Mouse (Mus musculus): Measurements from ENCODE around the gene Ap3b2. TPM values are rescaled to one million over a fixed set of nuclear protein-coding genes. Genes with fewer than 3 reads are reported as not detected.
A peak's percentile ranks its signal among the peaks of the same experiment; 100 is the strongest.

Ap3b2 gene
- 0.22 and 0.40 TPM in 2 replicates for polyA plus RNA-seq (2012; rRNA removed)

GRCm38 (mm10) chr7:81493331-81494021, at the start of gene Ap3b2:
Gene Ap3b2, minus strand, starts transcription at chr7:81493925.
- Histone ChIP-seq H3K36me3 (ENCODE audit: control insufficient read depth, insufficient read depth, low read length) (no peaks in the 10 kb centered on the region), H3K4me1 (ENCODE audit: control insufficient read depth, insufficient read depth, low read length) (peaks cover 11% of the 10 kb centered on the region), H3K4me3 (ENCODE audit: control insufficient read depth, low read depth, low read length) (peak within 1 kb of the TSS; percentile 81), H3K27ac (ENCODE audit: control insufficient read depth, insufficient read depth, low read depth, low read length) (no peak within 1 kb of the TSS), H3K27me3 (ENCODE audit: control insufficient read depth, insufficient read depth, low read length) (no peaks in the 10 kb centered on the region)
- TF ChIP-seq POLR2A (IDR thresholded peaks at IDR 0.05; ENCODE audit: control insufficient read depth, low read depth, low read length) (no peak), CTCF (IDR thresholded peaks at IDR 0.05; ENCODE audit: control insufficient read depth, insufficient read depth, insufficient replicate concordance, low read depth, low read length) (no peak)

GRCm38 (mm10) chr7:81542934-81543333, 49.2 kb upstream of the Ap3b2 start:
- H3K36me3 ChIP-seq (ENCODE audit: control insufficient read depth, insufficient read depth, low read length) = no peaks in the 10 kb centered on the region
- H3K4me3 ChIP-seq (ENCODE audit: control insufficient read depth, low read depth, low read length) = no peak overlapping the region
- no peak for TF ChIP-seq CTCF (IDR thresholded peaks at IDR 0.05; ENCODE audit: control insufficient read depth, insufficient read depth, insufficient replicate concordance, low read depth, low read length)
- no peak for TF ChIP-seq POLR2A (IDR thresholded peaks at IDR 0.05; ENCODE audit: control insufficient read depth, low read depth, low read length)
- no peaks in the 10 kb centered on the region for H3K4me1 ChIP-seq (ENCODE audit: control insufficient read depth, insufficient read depth, low read length)
- H3K27ac ChIP-seq (ENCODE audit: control insufficient read depth, insufficient read depth, low read depth, low read length) = no peak overlapping the region
- H3K27me3 ChIP-seq (ENCODE audit: control insufficient read depth, insufficient read depth, low read length) = no peaks in the 10 kb centered on the region

- H3K4me3 ChIP-seq (ENCODE audit: control insufficient read depth, low read depth, low read length) = no peak overlapping the region
- H3K27me3 ChIP-seq (ENCODE audit: control insufficient read depth, insufficient read depth, low read length) = no peaks in the 10 kb centered on the region
- H3K27ac ChIP-seq (ENCODE audit: control insufficient read depth, insufficient read depth, low read depth, low read length) = no peak overlapping the region
- H3K36me3 ChIP-seq (ENCODE audit: control insufficient read depth, insufficient read depth, low read length) = no peaks in the 10 kb centered on the region
- TF ChIP-seq POLR2A (IDR thresholded peaks at IDR 0.05; ENCODE audit: control insufficient read depth, low read depth, low read length) = no peak
- TF ChIP-seq CTCF (IDR thresholded peaks at IDR 0.05; ENCODE audit: control insufficient read depth, insufficient read depth, insufficient replicate concordance, low read depth, low read length) = no peak
- H3K4me1 ChIP-seq (ENCODE audit: control insufficient read depth, insufficient read depth, low read length) = no peaks in the 10 kb centered on the region
Measured at GRCm38 (mm10) chr7:81541924-81542524, 48.3 kb upstream of the Ap3b2 start.

DNA sequence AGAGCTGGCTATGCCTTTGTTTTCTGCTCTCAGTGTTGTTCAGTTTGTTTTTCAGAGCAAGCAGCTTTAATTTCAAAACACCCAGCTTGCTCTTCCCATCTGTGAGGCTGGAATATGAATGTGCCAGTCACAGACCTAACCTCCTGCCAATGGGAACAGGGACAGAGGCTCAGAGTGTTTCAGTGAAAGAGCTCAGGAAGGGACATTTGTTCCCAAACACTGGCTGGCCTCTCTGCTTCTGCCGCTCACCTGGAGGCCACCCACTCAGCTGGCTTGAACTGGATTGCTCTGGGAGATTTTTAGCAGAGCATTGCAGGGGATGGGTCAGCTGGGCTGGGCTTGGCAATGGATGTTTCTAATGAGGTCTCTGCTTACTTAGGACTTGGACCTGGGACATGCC, 47.3 kb upstream of the Ap3b2 start:
- H3K36me3 ChIP-seq (ENCODE audit: control insufficient read depth, insufficient read depth, low read length) = no peaks in the 10 kb centered on the region
- no peak overlapping the region for H3K27ac ChIP-seq (ENCODE audit: control insufficient read depth, insufficient read depth, low read depth, low read length)
- H3K4me3 ChIP-seq (ENCODE audit: control insufficient read depth, low read depth, low read length) = no peak overlapping the region
- H3K27me3 ChIP-seq (ENCODE audit: control insufficient read depth, insufficient read depth, low read length) = no peaks in the 10 kb centered on the region
- no peak for TF ChIP-seq CTCF (IDR thresholded peaks at IDR 0.05; ENCODE audit: control insufficient read depth, insufficient read depth, insufficient replicate concordance, low read depth, low read length)
- no peak for TF ChIP-seq POLR2A (IDR thresholded peaks at IDR 0.05; ENCODE audit: control insufficient read depth, low read depth, low read length)
- no peaks in the 10 kb centered on the region for H3K4me1 ChIP-seq (ENCODE audit: control insufficient read depth, insufficient read depth, low read length)

GRCm38 (mm10) chr7:81539565-81539964, 45.8 kb upstream of the Ap3b2 start:
- Histone ChIP-seq H3K4me1 (ENCODE audit: control insufficient read depth, insufficient read depth, low read length) (no peaks in the 10 kb centered on the region), H3K27ac (ENCODE audit: control insufficient read depth, insufficient read depth, low read depth, low read length) (no peak overlapping the region), H3K4me3 (ENCODE audit: control insufficient read depth, low read depth, low read length) (no peak overlapping the region), H3K27me3 (ENCODE audit: control insufficient read depth, insufficient read depth, low read length) (no peaks in the 10 kb centered on the region), H3K36me3 (ENCODE audit: control insufficient read depth, insufficient read depth, low read length) (no peaks in the 10 kb centered on the region)
- TF ChIP-seq POLR2A (IDR thresholded peaks at IDR 0.05; ENCODE audit: control insufficient read depth, low read depth, low read length) (no peak), CTCF (IDR thresholded peaks at IDR 0.05; ENCODE audit: control insufficient read depth, insufficient read depth, insufficient replicate concordance, low read depth, low read length) (no peak)

DNA sequence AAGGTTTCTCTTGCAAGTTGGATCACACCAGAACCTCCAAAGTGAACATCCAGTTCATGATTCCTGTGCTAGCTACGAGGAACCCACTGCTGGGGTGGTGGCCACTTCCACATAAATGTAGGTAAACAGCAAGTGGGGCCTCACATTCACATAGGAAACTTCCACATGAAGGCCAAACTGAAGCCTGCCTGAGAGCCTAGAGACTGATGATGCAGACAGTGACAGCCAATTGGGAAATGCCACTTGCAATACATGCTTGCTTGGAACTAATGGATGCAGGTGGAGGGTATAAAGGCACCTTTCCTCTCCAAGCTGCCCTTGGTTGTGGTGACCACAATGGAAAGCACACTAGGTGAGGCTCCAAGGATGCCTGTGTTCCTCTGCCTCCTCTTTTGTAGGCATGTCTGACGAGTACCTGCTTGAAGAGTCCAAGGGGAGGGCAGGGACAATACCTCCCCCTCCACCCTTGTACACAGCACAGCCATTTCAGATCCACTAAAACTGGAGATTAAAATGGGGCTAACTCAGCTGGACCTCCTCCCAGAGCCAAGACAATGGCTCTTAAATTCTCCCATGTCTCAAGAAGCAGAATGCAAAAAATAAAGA, 44.4 kb upstream of the Ap3b2 start:
- no peak overlapping the region for H3K27ac ChIP-seq (ENCODE audit: control insufficient read depth, insufficient read depth, low read depth, low read length)
- TF ChIP-seq POLR2A (IDR thresholded peaks at IDR 0.05; ENCODE audit: control insufficient read depth, low read depth, low read length) (no peak), CTCF (IDR thresholded peaks at IDR 0.05; ENCODE audit: control insufficient read depth, insufficient read depth, insufficient replicate concordance, low read depth, low read length) (no peak)
- H3K36me3 ChIP-seq (ENCODE audit: control insufficient read depth, insufficient read depth, low read length) = no peaks in the 10 kb centered on the region
- H3K4me1 ChIP-seq (ENCODE audit: control insufficient read depth, insufficient read depth, low read length) = no peaks in the 10 kb centered on the region
- no peak overlapping the region for H3K4me3 ChIP-seq (ENCODE audit: control insufficient read depth, low read depth, low read length)
- no peaks in the 10 kb centered on the region for H3K27me3 ChIP-seq (ENCODE audit: control insufficient read depth, insufficient read depth, low read length)

GRCm38 (mm10) chr7:81536478-81536877, 42.8 kb upstream of the Ap3b2 start:
- no peaks in the 10 kb centered on the region for H3K4me1 ChIP-seq (ENCODE audit: control insufficient read depth, insufficient read depth, low read length)
- H3K4me3 ChIP-seq (ENCODE audit: control insufficient read depth, low read depth, low read length) = no peak overlapping the region
- no peak overlapping the region for H3K27ac ChIP-seq (ENCODE audit: control insufficient read depth, insufficient read depth, low read depth, low read length)
- TF ChIP-seq POLR2A (IDR thresholded peaks at IDR 0.05; ENCODE audit: control insufficient read depth, low read depth, low read length) (no peak), CTCF (IDR thresholded peaks at IDR 0.05; ENCODE audit: control insufficient read depth, insufficient read depth, insufficient replicate concordance, low read depth, low read length) (no peak)
- no peaks in the 10 kb centered on the region for H3K27me3 ChIP-seq (ENCODE audit: control insufficient read depth, insufficient read depth, low read length)
- H3K36me3 ChIP-seq (ENCODE audit: control insufficient read depth, insufficient read depth, low read length) = no peaks in the 10 kb centered on the region
